Mouse (Mus musculus): Measurements from ENCODE around the gene Tuba1a. TPM values are rescaled to one million over a fixed set of nuclear protein-coding genes. Genes with fewer than 3 reads are reported as not detected.

The Tuba1a gene
- 212 TPM for polyA plus RNA-seq (2017; shearing (Covaris generic))

GRCm38 (mm10) chr15:98953401-98954356 lies at the start of gene Tuba1a, which contains the start of gene Gm49450:
TSS of gene Tuba1a (minus strand) at chr15:98953703.
TSS of gene Gm49450 (minus strand) at chr15:98953551.

DNA sequence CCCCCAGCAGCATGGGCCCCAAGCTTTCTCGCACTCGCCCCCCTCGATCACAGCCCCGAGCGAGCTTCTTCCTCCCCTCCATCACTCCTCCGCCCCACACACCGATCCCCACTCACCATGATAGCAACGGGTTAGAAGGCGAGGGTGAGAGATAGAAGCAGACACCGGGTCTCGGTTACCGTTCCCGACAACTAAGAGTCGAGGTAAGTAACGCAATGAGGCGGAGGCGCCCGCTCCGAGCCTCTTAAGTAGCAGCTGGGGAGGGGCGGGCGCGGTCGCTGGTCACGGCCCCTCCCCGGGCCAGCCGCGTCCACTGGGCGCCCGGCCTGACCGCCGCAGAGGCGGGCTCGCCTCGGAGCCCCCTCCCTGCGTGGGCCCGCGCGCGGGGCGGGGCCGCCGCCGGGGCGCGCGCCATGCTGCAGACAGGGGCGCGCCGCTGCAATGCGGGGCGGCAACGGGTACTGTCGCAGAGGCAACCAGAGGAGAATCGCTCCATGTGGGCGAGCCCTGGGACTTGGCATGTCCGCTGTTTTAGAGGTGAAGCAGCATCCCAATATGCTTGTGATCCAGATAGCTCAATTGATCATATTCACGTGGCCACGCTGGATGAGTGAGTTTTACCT lies 19.2 kb downstream of the Tuba1a start, which contains the start of gene Tuba1b:
Gene Tuba1b, minus strand, starts transcription at position 349 of the 623 bp plus-strand sequence.

DNA sequence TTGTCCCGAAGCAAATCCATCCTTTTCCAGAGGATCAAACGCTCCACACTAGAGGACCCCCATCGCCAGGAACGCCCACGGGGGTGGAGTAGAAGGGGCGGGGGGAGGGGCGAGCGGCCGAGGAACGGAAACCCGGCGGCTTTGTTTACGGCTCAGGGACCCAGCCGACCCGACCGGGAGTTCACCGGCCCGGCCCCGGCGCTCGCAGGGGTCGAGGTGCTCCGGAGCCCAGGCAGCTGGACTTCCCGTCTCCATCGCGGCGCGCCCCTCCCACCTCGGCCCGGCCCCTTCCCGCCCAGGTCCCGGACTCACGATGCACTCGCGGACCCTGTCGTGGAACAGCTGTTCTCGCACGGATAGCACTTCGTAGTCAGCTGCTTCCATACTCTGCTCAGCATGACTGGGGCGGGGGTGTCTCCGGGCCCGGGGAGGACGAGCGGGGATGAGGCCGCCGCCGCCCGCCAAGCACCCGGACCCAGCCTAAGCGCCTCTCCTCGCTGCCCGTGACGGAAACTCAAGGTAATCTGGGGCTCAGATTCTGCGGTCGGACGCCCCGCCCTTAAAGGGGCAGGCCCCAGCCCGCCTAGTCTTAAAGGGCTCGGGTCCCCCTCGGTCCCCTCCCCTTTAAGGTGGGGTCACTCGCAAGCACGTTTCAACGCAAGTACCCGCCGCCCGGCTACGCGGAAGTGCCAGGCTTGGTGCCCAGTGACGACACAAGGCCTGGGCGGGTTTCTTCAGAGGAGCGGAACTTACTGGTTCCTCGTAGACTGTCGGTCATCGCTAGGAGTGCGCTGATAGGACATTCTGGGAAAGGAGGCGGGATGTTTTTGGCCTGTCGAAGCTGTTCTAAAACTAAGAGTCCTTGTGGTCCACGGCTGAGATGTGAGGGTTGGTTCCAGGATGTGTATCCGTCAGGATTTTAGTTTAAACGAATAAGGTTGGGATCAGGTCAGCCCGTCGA lies 35.7 kb downstream of the Tuba1a start, which contains the start of gene Lmbr1l:
Gene Lmbr1l, minus strand, starts transcription at position 694 of the 961 bp plus-strand sequence.

Other genes with a start within 250 kb of the Tuba1a start
- gene Ccdc65, start 245.5 kb downstream of the Tuba1a start, polyA plus RNA-seq (2017; shearing (Covaris generic)) = not detected
- gene Fkbp11, start 225.5 kb downstream of the Tuba1a start, polyA plus RNA-seq (2017; shearing (Covaris generic)) = 0.24 TPM
- gene Arf3, start 190.5 kb downstream of the Tuba1a start, polyA plus RNA-seq (2017; shearing (Covaris generic)) = 35.9 TPM
- not detected for gene Wnt10b, start 175.6 kb downstream of the Tuba1a start, polyA plus RNA-seq (2017; shearing (Covaris generic))
- not detected for gene Wnt1, start 163.8 kb downstream of the Tuba1a start, polyA plus RNA-seq (2017; shearing (Covaris generic))
- not detected for gene Ddn, start 144.2 kb downstream of the Tuba1a start, polyA plus RNA-seq (2017; shearing (Covaris generic))
- gene Prkag1, start 122.2 kb downstream of the Tuba1a start, polyA plus RNA-seq (2017; shearing (Covaris generic)) = 156 TPM
- 26.5 TPM for gene Kmt2d, start 82.5 kb downstream of the Tuba1a start, polyA plus RNA-seq (2017; shearing (Covaris generic))
- gene Rhebl1, start 59.2 kb downstream of the Tuba1a start, polyA plus RNA-seq (2017; shearing (Covaris generic)) = 23.2 TPM
- 0.09 TPM for gene Dhh, start 55.2 kb downstream of the Tuba1a start, polyA plus RNA-seq (2017; shearing (Covaris generic))
- 82.5 TPM for gene Lmbr1l, start 35.5 kb downstream of the Tuba1a start, polyA plus RNA-seq (2017; shearing (Covaris generic))
- gene Tuba1b, start 19.1 kb downstream of the Tuba1a start, polyA plus RNA-seq (2017; shearing (Covaris generic)) = 486 TPM
- not detected for gene Gm49450, start 152 bp downstream of the Tuba1a start, polyA plus RNA-seq (2017; shearing (Covaris generic))
- gene Tuba1c, start 76.2 kb upstream of the Tuba1a start, polyA plus RNA-seq (2017; shearing (Covaris generic)) = 75.2 TPM
- not detected for gene Prph, start 101.5 kb upstream of the Tuba1a start, polyA plus RNA-seq (2017; shearing (Covaris generic))
- 0.81 TPM for gene Troap, start 120.9 kb upstream of the Tuba1a start, polyA plus RNA-seq (2017; shearing (Covaris generic))
- not detected for gene C1ql4, start 134.1 kb upstream of the Tuba1a start, polyA plus RNA-seq (2017; shearing (Covaris generic))
- not detected for gene Dnajc22, start 139.5 kb upstream of the Tuba1a start, polyA plus RNA-seq (2017; shearing (Covaris generic))
- gene Spats2, start 172.2 kb upstream of the Tuba1a start, polyA plus RNA-seq (2017; shearing (Covaris generic)) = 0.14 TPM

Data from CD4-positive, CD25-positive, alpha-beta regulatory T cell, adult 9 weeks (primary cell).